Mouse (Mus musculus) midbrain, embryonic 16.5 days (tissue): ENCODE results near the gene Gm13283. TPM values are rescaled to one million over a fixed set of nuclear protein-coding genes. Genes with fewer than 3 reads are reported as not detected.
"Not testable (repeated sequence)": the region's sequence is repeated elsewhere in the genome, so short reads cannot be mapped to it uniquely, and the experiment has no call there.

ENCODE experiments used
- ATAC-seq: fragments of 200-750 bp; cut with Nextera tagmentation; 2 replicates; pipeline ENCODE4 v1.8.0; 2017; ENCODE audit warnings: moderate TSS enrichment
- H3K27ac ChIP-seq: fragments of 300-500 bp; sonication (generic); 2 replicates; pipeline ENCODE4 v1.5.1; 2014; ENCODE audit warnings: mild to moderate bottlenecking, low read length, mixed read lengths
- H3K27me3 ChIP-seq: fragments of 300-500 bp; sonication (generic); 2 replicates; pipeline ENCODE4 v1.6.1; 2014; ENCODE audit warnings: low read depth, low read length, mixed read lengths; ENCODE audit not compliant: control insufficient read depth, insufficient read depth
- H3K36me3 ChIP-seq: fragments of 300-500 bp; sonication (generic); 2 replicates; pipeline ENCODE4 v1.6.1; 2014; ENCODE audit warnings: mild to moderate bottlenecking, low read length, moderate library complexity, mixed read lengths; ENCODE audit not compliant: control insufficient read depth, insufficient read depth
- H3K4me1 ChIP-seq: fragments of 300-500 bp; sonication (generic); 2 replicates; pipeline ENCODE4 v1.6.1; 2014; ENCODE audit warnings: mild to moderate bottlenecking, low read length, mixed read lengths; ENCODE audit not compliant: control insufficient read depth, insufficient read depth
- H3K4me2 ChIP-seq: fragments of 300-500 bp; sonication (generic); 2 replicates; pipeline ENCODE4 v1.6.1; 2014; ENCODE audit warnings: mild to moderate bottlenecking, low read length, mixed read lengths
- H3K4me3 ChIP-seq: fragments of 300-500 bp; sonication (generic); 2 replicates; pipeline ENCODE4 v1.5.1; 2014; ENCODE audit warnings: low read depth, mild to moderate bottlenecking, low read length, moderate library complexity, mixed read lengths
- H3K9ac ChIP-seq: fragments of 300-500 bp; sonication (generic); 2 replicates; pipeline ENCODE4 v1.6.1; 2014; ENCODE audit warnings: low read depth, low read length, mixed read lengths
- H3K9me3 ChIP-seq: fragments of 300-500 bp; sonication (generic); replicated peaks from 2 replicates; pipeline ENCODE4 v1.6.1; 2014; ENCODE audit warnings: mild to moderate bottlenecking, low read length, mixed read lengths; ENCODE audit not compliant: control insufficient read depth, poor library complexity, severe bottlenecking
- WGBS: fragments of 180-500 bp; shearing (Covaris S2); extraction: QIAGEN DNeasy Blood & Tissue Kit; methylation state at CpG from one replicate; pipeline ENCODE4 v1.1.7; 2014; 5-methylcytosine and 5-hydroxymethylcytosine counted together
- polyA plus RNA-seq: library from polyadenylated mRNA; unstranded; fragments of >200 nt; fragmentation: Nextera tagmentation; extraction: Ambion mirVana; gene quantifications from 2 replicates; pipeline ENCODE4 v1.2.1, GENCODE M21; 2015

Gene Gm13283
- polyA plus RNA-seq, 1 experiment from 2014 or later = not detected

DNA sequence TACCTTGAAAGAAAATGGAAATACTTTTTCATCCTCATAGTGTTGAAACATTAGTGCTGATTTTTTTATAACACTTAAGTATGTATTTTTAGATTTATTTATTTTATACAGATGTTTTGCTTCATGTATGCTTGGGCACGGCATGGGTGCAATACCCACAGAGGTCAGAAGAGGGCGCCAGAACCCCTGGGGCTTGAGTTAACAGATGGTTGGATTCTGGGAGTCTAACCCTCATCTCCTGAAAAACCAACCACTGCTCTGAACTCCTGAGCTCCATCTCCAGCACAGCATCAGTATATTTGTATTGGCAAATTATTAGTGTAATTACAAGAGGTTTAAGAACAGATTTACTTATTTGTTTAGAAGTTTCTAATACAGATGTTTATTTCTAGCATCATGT lies 21.4 kb upstream of the Gm13283 start:
- ATAC-seq = no peak
- H3K4me1 ChIP-seq = no peaks in the 10 kb centered on the region
- H3K9me3 ChIP-seq = no peaks in the 10 kb centered on the region
- no peaks in the 10 kb centered on the region for H3K36me3 ChIP-seq
- H3K9ac ChIP-seq = no peak overlapping the region
- H3K27ac ChIP-seq = no peak overlapping the region
- no peak overlapping the region for H3K4me3 ChIP-seq
- H3K27me3 ChIP-seq = no peaks in the 10 kb centered on the region
- H3K4me2 ChIP-seq = no peak overlapping the region
- WGBS = 6% methylated on average over 2 of the region's 2 CpGs

DNA sequence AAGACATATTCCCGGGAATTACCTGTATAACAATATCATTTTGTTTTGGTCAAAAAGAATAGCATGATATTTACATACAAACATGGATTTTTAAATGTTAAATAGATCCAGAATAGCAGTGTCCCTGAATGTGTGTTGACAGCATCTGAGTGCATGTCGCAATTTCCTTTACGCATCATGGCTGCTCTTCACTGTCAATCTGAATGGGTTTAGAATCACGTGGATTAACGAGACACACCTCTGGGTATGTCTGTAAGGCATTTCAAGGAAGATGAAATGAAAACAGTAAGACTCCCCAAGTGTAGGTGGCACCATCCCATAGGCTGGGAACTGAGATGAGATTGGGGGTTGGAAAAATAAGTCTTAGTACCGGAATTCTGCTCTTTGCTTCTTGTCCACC lies 20.9 kb upstream of the Gm13283 start:
- ATAC-seq = no peak
- Histone ChIP-seq H3K4me3 (no peak overlapping the region), H3K9me3 (no peaks in the 10 kb centered on the region), H3K27me3 (no peaks in the 10 kb centered on the region), H3K36me3 (no peaks in the 10 kb centered on the region), H3K9ac (no peak overlapping the region), H3K4me1 (no peaks in the 10 kb centered on the region), H3K4me2 (no peak overlapping the region), H3K27ac (no peak overlapping the region)
- WGBS = 91% methylated on average over 6 of the region's 6 CpGs

DNA sequence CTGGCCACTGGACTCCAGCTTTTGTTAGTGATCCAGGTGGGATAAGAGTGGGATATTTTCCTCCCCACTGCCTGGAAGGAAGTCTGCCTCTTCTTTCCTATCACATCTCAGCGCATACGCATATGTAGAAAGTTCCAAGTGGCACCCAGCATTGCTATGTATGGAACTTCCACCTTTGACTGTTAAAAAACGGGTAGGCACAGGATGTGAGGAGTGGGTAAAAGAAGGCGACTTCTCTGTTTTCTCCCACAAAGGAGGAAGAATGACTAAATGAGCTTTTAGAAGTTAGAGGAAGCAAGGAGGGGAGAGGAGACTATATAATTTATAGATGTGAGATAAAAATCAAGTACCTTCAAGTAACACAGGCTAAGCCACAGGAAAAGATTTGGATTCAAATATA lies 18.5 kb upstream of the Gm13283 start:
- no peak overlapping the region for H3K9ac ChIP-seq
- H3K4me1 ChIP-seq = no peaks in the 10 kb centered on the region
- no peaks in the 10 kb centered on the region for H3K27me3 ChIP-seq
- no peaks in the 10 kb centered on the region for H3K36me3 ChIP-seq
- no peak for ATAC-seq
- no peak overlapping the region for H3K4me2 ChIP-seq
- H3K27ac ChIP-seq = no peak overlapping the region
- H3K4me3 ChIP-seq = no peak overlapping the region
- WGBS = 94% methylated on average over 4 of the region's 4 CpGs
- no peaks in the 10 kb centered on the region for H3K9me3 ChIP-seq

DNA sequence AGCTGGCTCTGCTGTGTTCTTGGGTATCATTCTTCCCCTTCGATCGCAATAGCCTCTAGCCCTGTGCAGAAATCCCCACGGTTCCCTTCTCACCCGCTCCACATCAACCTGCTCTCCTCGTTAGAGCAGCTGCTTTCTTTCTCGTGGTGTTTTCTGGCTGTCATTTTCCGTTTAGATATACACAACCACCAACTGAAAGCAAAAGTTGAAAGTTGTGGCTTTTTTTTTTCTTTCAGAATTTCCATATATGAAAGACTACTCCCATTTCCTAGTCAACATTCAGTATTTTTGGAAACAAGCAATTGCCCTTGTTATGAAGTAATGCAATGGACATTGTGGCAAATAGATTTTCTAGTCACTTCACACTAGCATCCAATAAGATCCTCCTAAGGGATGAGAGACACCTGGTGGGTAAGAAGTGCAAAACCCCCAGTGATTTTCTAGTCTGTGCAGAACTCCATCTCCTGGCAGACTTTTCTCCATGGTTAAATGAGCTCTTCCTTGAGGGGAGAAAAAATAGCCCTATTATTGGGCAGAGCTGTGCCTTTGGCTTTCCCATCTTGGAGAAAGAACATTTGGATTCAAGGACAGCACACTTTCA lies 17.0 kb upstream of the Gm13283 start:
- Histone ChIP-seq H3K27ac (no peak overlapping the region), H3K9me3 (no peaks in the 10 kb centered on the region), H3K36me3 (no peaks in the 10 kb centered on the region), H3K4me2 (no peak overlapping the region), H3K9ac (no peak overlapping the region), H3K4me3 (no peak overlapping the region), H3K27me3 (no peaks in the 10 kb centered on the region), H3K4me1 (no peaks in the 10 kb centered on the region)
- WGBS = 74% methylated on average over 7 of the region's 7 CpGs
- no peak for ATAC-seq

DNA sequence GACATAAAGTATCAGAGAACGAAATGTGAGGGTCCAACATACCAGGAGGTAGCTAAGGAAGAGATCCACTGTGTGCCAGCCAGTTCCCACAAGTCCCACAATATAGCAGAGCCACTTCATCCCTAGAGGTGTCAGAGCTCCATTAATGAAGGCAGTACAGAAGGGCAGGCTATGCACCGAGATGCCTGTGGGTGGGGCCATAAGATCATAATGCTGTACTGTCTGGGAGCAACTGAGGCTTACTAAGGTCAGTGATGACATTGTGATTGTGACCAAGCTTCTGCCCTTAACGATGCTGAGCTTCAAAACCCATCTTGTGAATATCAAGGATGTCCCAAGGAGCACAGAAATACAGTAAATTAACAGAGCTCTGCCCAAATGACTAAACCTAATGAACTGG lies 15.7 kb upstream of the Gm13283 start:
- Histone ChIP-seq H3K4me3 (no peak overlapping the region), H3K4me2 (no peak overlapping the region), H3K27me3 (no peaks in the 10 kb centered on the region), H3K9ac (no peak overlapping the region), H3K27ac (no peak overlapping the region), H3K36me3 (no peaks in the 10 kb centered on the region), H3K9me3 (no peaks in the 10 kb centered on the region), H3K4me1 (no peaks in the 10 kb centered on the region)
- 78% methylated on average over 3 of the region's 3 CpGs for WGBS
- no peak for ATAC-seq

DNA sequence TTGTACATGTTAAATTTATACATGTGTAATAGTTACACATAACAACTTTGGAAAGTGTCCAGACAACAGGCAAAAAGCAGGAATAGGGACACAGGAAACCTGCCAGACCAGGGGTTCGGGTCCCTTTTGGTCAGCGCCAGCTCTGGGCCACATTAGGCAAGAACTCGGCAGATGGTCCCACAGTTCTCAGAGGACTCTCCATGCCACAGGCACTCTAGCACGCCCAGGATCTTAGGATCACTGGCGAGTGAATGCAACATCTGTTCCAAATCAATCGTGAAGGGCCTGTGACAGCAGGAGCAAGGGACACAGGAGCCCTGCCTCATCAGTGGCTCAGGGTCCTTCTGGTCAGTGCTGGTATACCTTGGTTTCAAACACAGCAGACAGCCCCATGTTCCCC lies 10.0 kb upstream of the Gm13283 start:
- Histone ChIP-seq H3K27ac (no peak overlapping the region), H3K4me3 (no peak overlapping the region), H3K4me2 (no peak overlapping the region), H3K9me3 (no peaks in the 10 kb centered on the region), H3K9ac (no peak overlapping the region), H3K36me3 (no peaks in the 10 kb centered on the region), H3K4me1 (no peaks in the 10 kb centered on the region), H3K27me3 (no peaks in the 10 kb centered on the region)
- 65% methylated on average over 6 of the region's 6 CpGs for WGBS
- ATAC-seq = no peak

DNA sequence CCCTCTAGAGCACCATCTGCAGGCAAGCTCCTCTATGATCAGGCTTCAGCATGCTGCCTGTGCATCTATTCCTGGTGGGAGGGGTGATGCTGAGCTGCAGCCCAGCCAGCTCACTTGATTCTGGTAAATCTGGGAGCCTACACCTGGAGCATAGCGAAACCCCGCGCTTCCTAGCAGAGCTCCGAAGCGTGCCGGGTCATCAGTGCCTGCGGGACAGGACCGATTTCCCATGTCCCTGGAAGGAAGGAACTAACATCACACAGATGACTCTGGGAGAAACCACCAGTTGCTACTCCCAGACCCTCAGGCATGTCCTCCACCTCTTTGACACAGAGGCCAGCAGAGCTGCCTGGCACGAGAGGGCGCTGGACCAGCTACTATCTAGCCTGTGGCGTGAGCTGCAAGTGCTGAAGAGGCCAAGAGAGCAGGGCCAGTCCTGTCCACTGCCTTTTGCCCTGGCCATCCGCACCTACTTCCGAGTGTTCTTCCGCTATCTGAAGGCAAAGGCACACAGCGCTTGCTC lies 5.0 kb upstream of the Gm13283 start, which contains the start of gene Gm13271:
Gene Gm13271 (plus strand): TSS at position 51 of the 523 bp plus-strand sequence.
- H3K27ac ChIP-seq, H3K9ac ChIP-seq, ATAC-seq: not testable (repeated sequence)

DNA sequence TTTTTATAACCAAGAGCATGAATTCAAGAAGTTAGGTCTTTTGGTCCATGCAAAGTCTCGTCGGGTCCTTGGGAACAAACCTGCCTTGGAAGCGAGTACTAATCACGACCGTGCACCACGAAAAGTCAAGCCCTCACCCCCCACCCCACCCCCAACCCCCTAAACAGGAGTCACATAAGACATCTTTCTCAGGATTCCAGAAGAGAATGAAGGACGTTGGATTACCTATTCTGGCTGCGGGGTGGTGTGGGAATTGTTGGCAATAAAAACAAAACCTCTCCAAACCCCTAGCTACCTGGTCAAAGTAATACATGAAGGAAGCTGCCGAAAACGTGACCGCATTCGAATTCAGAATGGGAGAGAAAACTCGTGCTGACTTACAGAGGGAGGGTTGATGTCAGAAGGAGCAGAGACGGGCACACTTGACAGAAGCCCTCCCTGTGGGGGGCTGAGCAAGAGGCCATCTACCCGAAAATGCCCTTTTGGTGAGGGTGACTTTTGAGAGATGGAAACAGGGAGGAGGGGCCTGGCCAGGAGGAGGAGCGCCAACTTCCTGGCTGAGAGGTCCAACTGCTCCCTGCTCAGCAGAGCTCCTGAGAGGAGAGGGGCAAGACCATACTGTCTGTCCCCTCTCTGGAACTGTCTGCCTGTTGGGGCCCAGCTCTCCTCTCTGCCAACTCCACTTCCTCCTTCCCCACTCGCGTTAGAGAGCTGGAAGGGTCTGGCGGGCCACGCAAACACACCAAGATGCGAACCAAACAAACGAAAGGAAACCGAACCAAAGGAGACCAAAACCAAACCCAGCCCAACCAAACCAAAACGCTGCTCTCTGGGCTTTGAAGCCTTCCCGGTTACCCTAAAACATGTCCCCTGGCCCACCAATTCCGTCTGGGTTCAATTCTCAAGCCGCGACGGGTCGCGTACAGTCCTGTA lies 3.1 kb upstream of the Gm13283 start:
- not testable (repeated sequence) for H3K4me1 ChIP-seq, H3K27me3 ChIP-seq, ATAC-seq, H3K36me3 ChIP-seq, H3K9me3 ChIP-seq
- Histone ChIP-seq H3K4me3 (peak overlapping the region; percentile 41), H3K9ac (peak overlapping the region; percentile 45; the same call in 1 of the 2 replicates), H3K27ac (peak overlapping the region; percentile 55; the same call in 1 of the 2 replicates), H3K4me2 (peak overlapping the region; percentile 74)
- 11% methylated on average over 28 of the region's 31 CpGs for WGBS

More for the DNA sequence above, 5.0 kb upstream of the Gm13283 start, which contains the start of gene Gm13271:
- H3K4me3 ChIP-seq, H3K36me3 ChIP-seq, H3K4me2 ChIP-seq, H3K4me1 ChIP-seq, H3K27me3 ChIP-seq, H3K9me3 ChIP-seq: not testable (repeated sequence)
- WGBS = 77% methylated on average over 13 of the region's 15 CpGs

DNA sequence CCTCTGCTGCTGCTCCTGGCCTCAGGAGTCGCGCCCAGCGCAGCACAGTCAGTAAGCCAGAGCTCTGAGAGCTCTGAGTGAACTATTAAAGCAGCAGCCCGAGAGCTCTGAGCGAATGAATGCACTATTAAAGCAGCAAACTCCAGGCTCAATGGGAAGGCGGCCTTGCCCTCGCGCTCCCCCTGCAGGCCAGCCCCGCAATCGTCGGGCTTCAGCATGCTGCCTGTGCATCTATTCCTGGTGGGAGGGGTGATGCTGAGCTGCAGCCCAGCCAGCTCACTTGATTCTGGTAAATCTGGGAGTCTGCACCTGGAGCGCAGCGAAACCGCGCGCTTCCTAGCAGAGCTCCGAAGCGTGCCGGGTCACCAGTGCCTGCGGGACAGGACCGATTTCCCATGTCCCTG lies 2.3 kb upstream of the Gm13283 start:
- H3K27ac ChIP-seq = peak overlapping the region; percentile 55; the same call in 1 of the 2 replicates
- H3K9me3 ChIP-seq = not testable (repeated sequence)

More for the DNA sequence above, 2.3 kb upstream of the Gm13283 start:
- H3K27me3 ChIP-seq, H3K36me3 ChIP-seq, H3K4me1 ChIP-seq: not testable (repeated sequence)
- Histone ChIP-seq H3K4me2 (peak overlapping the region; percentile 74), H3K4me3 (peak overlapping the region; percentile 41), H3K9ac (peak overlapping the region; percentile 45; the same call in 1 of the 2 replicates)
- peak; percentile 100 for ATAC-seq
- 0% methylated on average over 21 of the region's 21 CpGs for WGBS
